Mouse (Mus musculus): ENCODE results near the gene Ufsp1. TPM values are rescaled to one million over a fixed set of nuclear protein-coding genes. Genes with fewer than 3 reads are reported as not detected.
A peak's percentile ranks its signal among the peaks of the same experiment; 100 is the strongest.

Ufsp1 gene
- polyA plus RNA-seq, 1 experiment from 2014 or later, result 9.6 TPM

DNA sequence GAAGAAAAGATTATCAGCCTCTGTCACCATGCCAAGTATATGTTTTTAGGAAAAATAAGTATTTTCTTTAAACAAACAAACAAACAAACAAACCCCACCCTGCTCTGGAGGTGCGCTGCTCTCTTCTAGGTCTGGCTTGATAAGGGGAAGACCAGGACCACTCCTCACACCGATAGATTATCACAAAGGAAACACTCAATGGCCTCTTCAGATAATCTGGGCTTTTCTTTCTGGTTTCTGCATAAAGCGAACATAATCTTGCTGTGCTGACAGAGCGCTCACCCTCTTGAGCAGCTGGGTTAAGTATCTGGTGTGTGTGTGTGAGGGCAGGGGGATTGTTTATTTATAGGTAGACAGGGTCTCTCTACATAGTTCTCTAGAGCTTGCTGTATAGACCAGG, 9.2 kb downstream of the Ufsp1 start:
- H3K9me3 ChIP-seq (replicated peaks), result no peaks in the 10 kb centered on the region
- no peak overlapping the region for H3K27ac ChIP-seq (replicated peaks)
- H3K27me3 ChIP-seq (ENCODE audit: low read depth, poor library complexity, severe bottlenecking), result no peaks in the 10 kb centered on the region
- DNase-seq (ENCODE audit: low spot score), result no peak
- no peak overlapping the region for H3K4me3 ChIP-seq
- 91% methylated on average over 4 of the region's 4 CpGs for WGBS
- peaks cover 78% of the 10 kb centered on the region for H3K36me3 ChIP-seq
- peaks cover 41% of the 10 kb centered on the region for H3K4me1 ChIP-seq

DNA sequence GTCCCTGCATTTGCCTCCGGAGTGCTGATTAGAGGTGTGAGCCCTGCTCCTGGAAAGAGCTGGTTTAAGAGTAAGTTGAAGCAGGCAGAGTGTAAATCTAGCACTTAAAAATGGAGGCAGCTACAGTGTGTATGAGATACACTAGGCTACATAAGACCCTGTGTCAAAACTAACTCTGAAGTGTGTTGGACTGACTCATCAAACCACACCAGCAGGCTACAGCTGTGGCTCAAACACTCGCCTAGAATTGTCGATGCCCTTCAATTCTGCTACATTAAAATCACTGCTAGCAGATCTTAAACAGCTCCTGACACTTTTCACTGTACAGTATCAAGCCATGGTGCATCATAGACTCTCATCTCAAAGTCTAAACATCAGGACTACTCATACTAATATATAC, 9.7 kb downstream of the Ufsp1 start:
- H3K4me3 ChIP-seq, result peak overlapping the region; percentile 98; the same call in 1 of the 2 replicates

DNA sequence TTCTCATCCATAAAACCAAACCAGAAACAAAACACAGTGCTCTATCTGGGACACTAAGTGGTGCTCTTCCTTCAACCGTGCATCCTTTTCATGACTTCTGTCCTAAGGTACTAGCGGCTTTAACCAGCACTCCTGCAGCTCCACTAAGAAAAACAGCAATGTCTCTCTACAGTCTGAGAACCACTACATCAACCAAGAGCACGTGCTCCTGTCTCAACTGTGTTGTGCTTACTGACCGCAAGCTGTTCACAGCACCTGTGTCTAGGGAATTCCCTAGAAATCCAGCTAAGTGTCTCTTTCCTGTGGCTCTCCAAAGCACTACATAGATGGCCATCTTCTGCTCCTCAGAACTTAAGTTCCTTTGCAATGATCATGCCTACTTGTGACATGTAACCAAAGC, 10.4 kb downstream of the Ufsp1 start:
- Histone ChIP-seq H3K4me3 (peak overlapping the region; percentile 98), H3K36me3 (peaks cover 78% of the 10 kb centered on the region)
- 91% methylated on average over 4 of the region's 4 CpGs for WGBS

More for the DNA sequence above, 9.7 kb downstream of the Ufsp1 start:
- no peak for DNase-seq (ENCODE audit: low spot score)
- Histone ChIP-seq H3K9me3 (replicated peaks) (0 out of 2 replicates have a peak, but pooled peaks cover 5% of the 10 kb centered on the region), H3K27me3 (ENCODE audit: low read depth, poor library complexity, severe bottlenecking) (no peaks in the 10 kb centered on the region), H3K27ac (replicated peaks) (no peak overlapping the region), H3K4me1 (peaks cover 41% of the 10 kb centered on the region), H3K36me3 (peaks cover 78% of the 10 kb centered on the region)
- WGBS, result 90% methylated on average over 3 of the region's 3 CpGs

DNA sequence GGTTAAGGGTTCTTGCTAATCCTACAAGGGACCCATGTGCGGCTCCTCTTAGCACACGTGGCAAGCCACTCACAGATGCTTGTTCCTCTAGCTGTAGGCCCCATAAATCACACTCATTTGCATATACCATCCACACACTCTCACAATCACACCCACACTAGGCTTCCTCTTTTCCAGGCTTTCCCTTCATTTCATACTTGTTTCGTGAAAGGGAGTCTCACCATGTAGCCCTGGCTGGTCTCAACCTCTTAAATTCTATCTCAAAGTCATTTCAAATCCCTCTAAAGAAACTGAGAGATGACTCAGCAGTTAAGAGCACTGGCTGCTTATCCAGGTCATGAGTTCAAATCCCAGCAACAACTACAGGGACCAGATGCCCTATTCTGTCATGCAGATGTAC, 11.4 kb downstream of the Ufsp1 start:
- Histone ChIP-seq H3K27ac (replicated peaks) (peak overlapping the region; percentile 97; the same call in 1 of the 2 replicates), H3K4me3 (peak overlapping the region; percentile 98), H3K27me3 (ENCODE audit: low read depth, poor library complexity, severe bottlenecking) (no peaks in the 10 kb centered on the region), H3K36me3 (peaks cover 78% of the 10 kb centered on the region), H3K4me1 (peaks cover 41% of the 10 kb centered on the region), H3K9me3 (replicated peaks) (0 out of 2 replicates have a peak, but pooled peaks cover 5% of the 10 kb centered on the region)
- WGBS, result 84% methylated on average over 3 of the region's 3 CpGs
- no peak for DNase-seq (ENCODE audit: low spot score)

More for the DNA sequence above, 10.4 kb downstream of the Ufsp1 start:
- DNase-seq (ENCODE audit: low spot score), result no peak
- Histone ChIP-seq H3K9me3 (replicated peaks) (0 out of 2 replicates have a peak, but pooled peaks cover 5% of the 10 kb centered on the region), H3K4me1 (peaks cover 41% of the 10 kb centered on the region), H3K27ac (replicated peaks) (peak overlapping the region; percentile 43; the same call in 1 of the 2 replicates), H3K27me3 (ENCODE audit: low read depth, poor library complexity, severe bottlenecking) (no peaks in the 10 kb centered on the region)

DNA sequence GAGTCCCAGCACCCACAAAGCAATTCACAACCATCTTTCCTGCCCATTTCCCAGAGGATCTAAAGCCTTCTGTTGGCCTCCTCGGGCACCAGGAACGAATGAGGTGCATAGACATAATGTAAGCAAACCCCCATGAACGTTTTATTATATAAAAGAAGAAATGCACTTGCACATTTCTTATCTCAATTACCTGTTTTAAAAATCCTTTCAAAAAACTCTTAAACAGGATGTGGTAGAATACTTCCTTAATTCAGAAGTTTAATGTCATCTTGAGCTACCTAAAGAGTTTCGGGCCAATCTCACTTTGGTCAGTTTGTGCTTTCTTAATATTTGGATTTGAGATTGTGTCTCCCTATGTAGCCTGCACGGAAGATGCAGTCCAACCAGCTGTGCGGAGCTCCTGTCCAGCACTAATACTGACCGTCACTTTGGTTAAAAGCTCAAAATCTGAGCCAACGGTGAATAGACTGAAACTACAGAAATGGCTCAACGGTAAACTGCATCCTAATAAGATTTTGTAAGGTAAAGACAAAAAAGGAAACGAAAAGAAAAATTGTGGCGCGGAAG, 12.1 kb downstream of the Ufsp1 start:
- no peak for DNase-seq (ENCODE audit: low spot score)
- WGBS, result 22% methylated on average over 12 of the region's 12 CpGs
- peak overlapping the region; percentile 97 for H3K27ac ChIP-seq (replicated peaks)
- no peaks in the 10 kb centered on the region for H3K27me3 ChIP-seq (ENCODE audit: low read depth, poor library complexity, severe bottlenecking)
- 0 out of 2 replicates have a peak, but pooled peaks cover 5% of the 10 kb centered on the region for H3K9me3 ChIP-seq (replicated peaks)
- peaks cover 78% of the 10 kb centered on the region for H3K36me3 ChIP-seq
- H3K4me3 ChIP-seq, result peak overlapping the region; percentile 98
- H3K4me1 ChIP-seq, result peaks cover 41% of the 10 kb centered on the region

DNA sequence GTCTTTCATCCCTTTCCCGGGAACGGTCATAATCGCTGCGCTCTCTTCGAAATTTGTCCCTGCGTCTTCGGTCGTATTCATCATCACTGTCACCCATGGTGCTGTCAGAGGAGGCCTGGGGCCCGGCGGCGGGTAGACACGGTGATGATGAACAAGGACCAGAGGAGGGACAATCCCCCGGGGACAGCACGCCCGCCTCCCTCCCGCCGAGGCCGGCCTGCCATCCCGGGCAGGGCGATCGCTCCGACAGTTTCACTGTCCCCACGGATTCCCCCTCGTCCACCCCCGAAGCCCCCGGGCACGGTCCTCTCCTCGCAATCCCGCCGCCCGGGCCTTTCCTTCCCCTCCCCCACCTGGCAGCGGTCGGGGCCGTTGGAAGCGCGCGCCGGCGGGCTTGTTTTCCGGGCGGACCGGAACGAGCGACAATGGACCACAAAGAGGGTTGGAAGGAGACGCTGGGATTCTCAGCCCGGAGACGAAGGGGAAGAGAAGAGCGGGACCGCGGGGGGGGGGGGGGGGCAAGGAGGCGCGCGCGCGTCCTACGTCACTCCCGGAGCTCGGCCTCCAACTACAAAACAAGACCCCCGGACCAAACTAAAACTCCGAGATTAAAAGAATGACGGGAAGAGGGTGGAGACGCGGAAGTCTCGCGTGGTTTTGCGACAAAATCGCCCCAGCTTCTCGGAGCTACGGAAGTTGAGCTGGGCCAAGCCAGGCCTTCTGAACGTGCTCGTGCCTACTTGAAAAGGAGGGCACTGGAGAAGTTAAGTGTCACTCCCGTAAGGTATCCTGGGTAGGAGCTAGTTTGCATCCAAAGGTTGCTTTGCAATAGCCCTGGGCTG, 12.9 kb downstream of the Ufsp1 start, which contains the start of gene Srrt:
TSS of gene Srrt (minus strand) at position 604 of the 842 bp plus-strand sequence.
- H3K36me3 ChIP-seq, result peaks cover 78% of the 10 kb centered on the region
- peak; percentile 95 for DNase-seq (ENCODE audit: low spot score)
- H3K4me3 ChIP-seq, result peak within 1 kb of the TSS; percentile 98
- H3K9me3 ChIP-seq (replicated peaks), result 0 out of 2 replicates have a peak, but pooled peaks cover 5% of the 10 kb centered on the region
- H3K27me3 ChIP-seq (ENCODE audit: low read depth, poor library complexity, severe bottlenecking), result no peaks in the 10 kb centered on the region
- 1% methylated on average over 72 of the region's 72 CpGs for WGBS
- H3K4me1 ChIP-seq, result peaks cover 45% of the 10 kb centered on the region
- peak within 1 kb of the TSS; percentile 97 for H3K27ac ChIP-seq (replicated peaks)

DNA sequence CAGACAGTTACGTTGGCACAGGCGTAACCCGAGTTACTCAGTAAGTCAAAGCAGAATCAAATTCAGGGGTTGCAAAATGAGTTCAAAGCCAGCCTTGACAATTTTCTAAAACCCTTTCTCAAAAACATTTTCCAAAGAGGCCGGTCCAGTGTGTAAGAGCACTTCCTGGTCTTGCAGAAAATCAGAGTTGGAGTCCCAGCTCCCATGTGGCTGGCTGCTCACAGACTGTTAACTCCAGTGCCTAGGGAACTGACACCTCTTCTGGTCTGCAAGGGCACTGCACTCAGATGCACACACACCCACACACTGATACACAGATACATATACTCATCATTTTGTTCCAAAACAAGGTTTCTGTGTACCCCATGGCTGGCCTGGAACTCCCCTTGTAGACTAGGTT, 13.9 kb downstream of the Ufsp1 start:
- peaks cover 74% of the 10 kb centered on the region for H3K36me3 ChIP-seq
- 94% methylated on average over 4 of the region's 4 CpGs for WGBS
- peaks cover 56% of the 10 kb centered on the region for H3K4me1 ChIP-seq
- DNase-seq (ENCODE audit: low spot score), result no peak
- peak overlapping the region; percentile 97 for H3K27ac ChIP-seq (replicated peaks)
- peak overlapping the region; percentile 98 for H3K4me3 ChIP-seq
- H3K9me3 ChIP-seq (replicated peaks), result 0 out of 2 replicates have a peak, but pooled peaks cover 5% of the 10 kb centered on the region
- no peaks in the 10 kb centered on the region for H3K27me3 ChIP-seq (ENCODE audit: low read depth, poor library complexity, severe bottlenecking)

DNA sequence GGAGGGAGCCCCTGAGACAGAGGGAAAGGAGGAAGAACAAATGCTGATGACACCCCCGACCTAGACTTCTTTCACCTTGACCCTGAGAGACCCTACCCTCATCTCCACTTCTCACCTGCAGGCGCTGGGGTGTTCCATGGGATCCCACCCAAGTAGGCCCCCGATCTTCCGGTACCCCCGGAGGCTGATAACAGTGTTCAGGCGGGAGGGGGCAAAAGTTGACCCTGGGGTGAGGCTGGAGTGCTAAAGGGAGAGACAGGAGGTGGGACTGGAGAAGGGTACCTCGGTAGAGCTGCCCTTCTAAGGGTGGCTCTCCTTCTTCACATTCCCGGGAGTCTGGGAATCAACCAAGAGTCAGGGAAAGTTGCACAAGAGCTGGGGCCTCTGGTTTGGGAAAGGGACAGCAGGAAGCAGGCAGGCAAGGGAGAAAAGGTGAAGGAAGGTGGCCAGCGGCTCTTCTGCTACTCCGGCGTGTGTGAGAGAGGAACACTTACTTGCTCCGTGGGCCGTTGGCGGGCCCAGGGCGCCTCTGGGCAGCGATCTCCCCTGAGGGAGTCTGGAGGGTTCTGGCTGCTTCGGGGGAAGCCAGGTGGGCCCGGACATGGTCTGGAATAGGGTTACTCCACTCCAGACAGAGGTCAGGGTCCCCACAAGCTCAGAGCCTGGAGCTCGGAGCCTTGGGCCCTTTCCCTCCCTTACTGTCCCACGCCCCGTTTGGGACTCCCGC, 19.2 kb downstream of the Ufsp1 start:
- Histone ChIP-seq H3K27me3 (ENCODE audit: low read depth, poor library complexity, severe bottlenecking) (no peaks in the 10 kb centered on the region; the same call in 1 of the 2 replicates), H3K9me3 (replicated peaks) (0 out of 2 replicates have a peak, but pooled peaks cover 5% of the 10 kb centered on the region), H3K27ac (replicated peaks) (peak overlapping the region; percentile 93), H3K4me1 (peaks cover 41% of the 10 kb centered on the region), H3K4me3 (peak overlapping the region; percentile 76), H3K36me3 (peaks cover 53% of the 10 kb centered on the region)
- peak; percentile 19 for DNase-seq (ENCODE audit: low spot score)
- WGBS, result 3% methylated on average over 22 of the region's 22 CpGs

DNA sequence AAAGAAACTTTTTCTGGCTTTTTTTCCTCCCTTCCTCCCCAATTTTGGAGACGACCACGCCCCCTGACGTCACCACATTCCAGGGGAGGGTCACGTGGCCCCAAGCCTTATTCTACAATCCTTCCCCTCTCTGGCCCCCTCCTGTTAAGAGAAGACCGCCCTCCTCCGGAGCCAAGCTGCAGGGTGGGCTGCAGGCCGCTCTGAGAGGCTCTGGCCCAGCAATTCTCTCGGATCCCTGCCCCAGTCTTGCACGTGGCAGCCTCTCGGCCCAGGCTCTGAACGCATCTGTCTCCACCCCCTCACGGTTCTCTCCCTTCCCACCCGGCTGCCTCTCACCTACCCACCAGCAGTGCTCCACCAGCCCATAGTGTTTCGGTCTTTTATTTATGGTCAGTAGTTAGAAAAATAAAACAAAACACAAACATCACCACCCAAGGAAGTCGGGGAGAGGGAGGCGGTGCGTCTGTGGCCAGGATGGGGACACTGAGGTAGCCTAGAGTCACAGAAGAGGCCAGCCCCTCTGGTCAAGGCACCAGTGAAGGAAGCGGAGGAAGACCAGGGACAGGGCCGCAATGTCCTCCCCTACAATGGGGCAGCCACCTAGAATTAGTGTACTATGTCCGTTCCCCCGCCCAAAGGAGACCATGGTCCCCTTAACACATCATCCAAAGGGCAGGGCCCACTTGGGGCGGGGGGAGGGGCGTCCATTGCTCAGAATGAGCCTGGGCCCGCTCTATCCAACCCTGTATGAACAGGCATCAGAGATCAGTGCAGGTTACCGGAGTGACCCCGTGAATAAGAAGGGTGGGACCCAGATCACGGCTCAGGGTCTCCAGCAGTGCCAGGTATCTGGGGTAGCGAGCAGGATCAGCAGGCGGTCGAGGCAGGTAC, 20.0 kb downstream of the Ufsp1 start, which contains the start of gene Trip6:
TSS of gene Trip6 (minus strand) at position 212 of the 891 bp plus-strand sequence.
- Histone ChIP-seq H3K9me3 (replicated peaks) (no peaks in the 10 kb centered on the region), H3K36me3 (peaks cover 49% of the 10 kb centered on the region), H3K27ac (replicated peaks) (peak within 1 kb of the TSS; percentile 93), H3K27me3 (ENCODE audit: low read depth, poor library complexity, severe bottlenecking) (no peaks in the 10 kb centered on the region; the same call in 1 of the 2 replicates), H3K4me1 (peaks cover 41% of the 10 kb centered on the region), H3K4me3 (peak within 1 kb of the TSS; percentile 76)
- peak; percentile 93 for DNase-seq (ENCODE audit: low spot score)
- 10% methylated on average over 30 of the region's 30 CpGs for WGBS

DNA sequence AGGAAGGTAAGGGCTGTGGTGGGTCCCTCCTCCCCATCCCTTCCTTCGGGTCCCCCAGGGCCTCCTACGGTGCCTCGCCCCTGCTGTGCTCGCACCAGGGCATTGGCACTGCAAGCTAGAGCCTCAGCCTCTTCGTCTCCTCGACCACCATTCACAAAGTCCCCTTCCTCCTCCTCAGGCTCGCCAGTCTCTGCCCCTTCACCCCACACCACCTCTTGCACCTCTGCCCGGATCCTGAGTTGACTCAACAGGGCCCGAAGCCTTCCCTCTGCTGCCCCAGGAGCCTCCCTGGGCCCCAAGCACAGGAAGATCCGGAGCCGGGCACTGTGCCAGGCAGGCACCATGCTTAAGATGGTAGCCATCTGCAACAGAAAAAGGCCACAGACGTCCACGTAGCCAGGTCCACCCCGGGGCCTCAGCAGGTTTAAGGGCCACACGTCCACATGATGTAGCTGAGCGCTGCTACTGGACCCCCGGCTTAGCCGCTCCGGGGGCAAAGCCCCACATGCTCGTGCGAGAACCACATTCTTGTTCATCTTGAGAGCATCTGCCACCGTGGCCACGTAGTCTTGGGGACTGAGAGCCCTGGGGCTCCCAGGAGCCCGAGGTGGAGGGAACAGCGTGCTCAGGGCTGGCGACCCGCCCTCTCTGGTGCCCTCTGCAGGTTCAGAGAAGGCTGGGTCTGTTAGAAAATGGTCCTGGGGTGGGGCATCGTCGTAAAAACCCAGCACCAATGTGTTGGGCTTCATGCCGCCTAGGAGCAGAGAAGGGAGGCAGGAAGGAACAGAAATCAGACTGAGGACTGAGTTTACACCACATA, 20.9 kb downstream of the Ufsp1 start:
- no peaks in the 10 kb centered on the region; the same call in 1 of the 2 replicates for H3K27me3 ChIP-seq (ENCODE audit: low read depth, poor library complexity, severe bottlenecking)
- DNase-seq (ENCODE audit: low spot score), result peak; percentile 46
- peaks cover 41% of the 10 kb centered on the region for H3K4me1 ChIP-seq
- 37% methylated on average over 30 of the region's 30 CpGs for WGBS
- H3K9me3 ChIP-seq (replicated peaks), result no peaks in the 10 kb centered on the region
- H3K4me3 ChIP-seq, result peak overlapping the region; percentile 76; the same call in 1 of the 2 replicates
- H3K27ac ChIP-seq (replicated peaks), result peak overlapping the region; percentile 93
- H3K36me3 ChIP-seq, result peaks cover 49% of the 10 kb centered on the region

DNA sequence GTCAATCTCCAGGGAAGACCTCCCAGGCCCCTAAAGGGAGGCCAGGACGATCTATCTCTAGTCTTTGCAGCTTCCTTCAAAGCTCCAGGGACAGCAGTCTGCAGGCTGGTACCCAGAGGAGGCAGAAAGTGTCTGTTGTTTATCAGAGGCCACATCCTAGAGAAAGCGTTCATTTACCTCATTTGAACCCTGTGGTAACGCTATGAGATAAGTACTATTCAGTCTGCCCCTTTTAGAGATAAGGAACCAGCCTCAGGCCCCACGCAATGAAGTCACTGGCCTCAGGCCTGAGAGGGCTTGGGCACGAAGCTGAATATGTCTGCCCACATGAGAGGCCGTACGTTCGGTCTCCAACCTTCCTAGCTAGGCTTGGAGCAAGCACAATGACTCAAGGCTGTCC, 22.9 kb downstream of the Ufsp1 start:
- WGBS, result 91% methylated on average over 8 of the region's 8 CpGs
- DNase-seq (ENCODE audit: low spot score), result no peak
- Histone ChIP-seq H3K9me3 (replicated peaks) (no peaks in the 10 kb centered on the region), H3K4me3 (no peak overlapping the region), H3K4me1 (peaks cover 34% of the 10 kb centered on the region), H3K27me3 (ENCODE audit: low read depth, poor library complexity, severe bottlenecking) (no peaks in the 10 kb centered on the region; the same call in 1 of the 2 replicates), H3K27ac (replicated peaks) (no peak overlapping the region), H3K36me3 (peaks cover 48% of the 10 kb centered on the region)

Measured in midbrain, embryonic 10.5 days (tissue).